Mouse (Mus musculus) forelimb bud, embryonic 11.5 days (tissue): ENCODE results near the gene H2al1h.
"Not testable (repeated sequence)": the region's sequence is repeated elsewhere in the genome, so short reads cannot be mapped to it uniquely, and the experiment has no call there.

Source experiments
- DNase-seq: peaks from one replicate; pipeline ENCODE4 v3.0.0-alpha.2; 2012; ENCODE audit warnings: low read depth, low spot score

Gene H2al1h

GRCm38 (mm10) chrX:11321192-11321591 lies at the start of gene H2al1h:
TSS of gene H2al1h (plus strand) at chrX:11321492.
- DNase-seq = not testable (repeated sequence)

DNA sequence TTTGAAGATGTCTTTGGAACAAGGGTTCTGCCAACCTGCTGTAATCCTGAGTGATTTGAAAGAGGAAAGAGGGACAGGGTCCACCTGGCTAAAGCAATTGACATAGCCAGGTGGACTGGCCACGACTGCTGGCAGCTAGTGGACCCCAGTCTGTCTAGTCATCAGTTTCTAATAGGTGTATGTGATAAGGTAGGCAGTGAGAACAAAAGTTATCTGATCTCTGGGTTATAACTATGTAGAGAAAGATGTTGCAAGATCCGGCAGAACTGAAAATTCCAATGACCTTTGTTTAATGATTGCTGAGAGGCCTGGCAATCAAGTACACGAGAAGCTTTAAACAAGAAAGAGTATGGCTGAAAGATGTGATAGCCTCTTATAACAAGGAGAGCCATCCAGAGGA lies 48.1 kb upstream of the H2al1h start:
- DNase-seq = no peak

DNA sequence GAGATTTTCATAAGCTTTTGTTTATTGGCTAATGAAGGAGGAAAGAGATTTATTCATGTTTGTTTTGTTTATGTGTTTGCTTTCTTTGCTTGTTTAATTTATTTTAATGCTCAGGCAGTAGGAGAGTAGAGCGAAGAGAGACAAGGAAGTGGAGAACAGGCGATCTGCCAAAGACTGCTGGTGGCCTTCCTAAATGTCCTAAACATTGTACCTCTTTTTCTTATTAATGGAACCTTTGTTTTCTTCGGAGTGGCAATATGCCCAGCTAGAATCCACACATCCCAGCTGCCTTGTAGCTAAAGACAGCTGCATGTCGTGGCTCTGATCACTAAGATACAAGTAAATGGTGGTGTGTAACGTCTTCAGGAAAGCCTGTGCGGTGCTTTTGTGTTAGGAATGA lies 44.2 kb upstream of the H2al1h start:
- no peak for DNase-seq

DNA sequence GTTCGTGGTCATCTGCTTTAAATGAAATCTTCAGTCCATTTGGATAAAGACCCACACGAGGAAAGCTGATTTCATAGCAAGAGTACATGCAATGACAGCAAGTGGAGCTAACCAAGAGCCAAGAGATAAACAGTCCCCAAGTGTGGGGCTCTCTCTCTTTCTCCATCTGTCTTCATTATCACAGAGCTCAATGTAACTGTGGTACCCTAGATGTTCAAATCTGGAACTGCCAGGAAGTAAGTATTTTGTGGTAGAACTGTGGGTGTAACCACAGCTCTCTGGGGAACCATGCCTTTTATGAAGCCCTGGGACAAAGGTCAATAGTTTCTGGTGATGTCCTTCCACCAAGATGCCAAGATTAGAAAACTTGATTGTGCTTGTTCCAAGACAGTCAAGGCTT lies 40.6 kb upstream of the H2al1h start:
- no peak for DNase-seq

DNA sequence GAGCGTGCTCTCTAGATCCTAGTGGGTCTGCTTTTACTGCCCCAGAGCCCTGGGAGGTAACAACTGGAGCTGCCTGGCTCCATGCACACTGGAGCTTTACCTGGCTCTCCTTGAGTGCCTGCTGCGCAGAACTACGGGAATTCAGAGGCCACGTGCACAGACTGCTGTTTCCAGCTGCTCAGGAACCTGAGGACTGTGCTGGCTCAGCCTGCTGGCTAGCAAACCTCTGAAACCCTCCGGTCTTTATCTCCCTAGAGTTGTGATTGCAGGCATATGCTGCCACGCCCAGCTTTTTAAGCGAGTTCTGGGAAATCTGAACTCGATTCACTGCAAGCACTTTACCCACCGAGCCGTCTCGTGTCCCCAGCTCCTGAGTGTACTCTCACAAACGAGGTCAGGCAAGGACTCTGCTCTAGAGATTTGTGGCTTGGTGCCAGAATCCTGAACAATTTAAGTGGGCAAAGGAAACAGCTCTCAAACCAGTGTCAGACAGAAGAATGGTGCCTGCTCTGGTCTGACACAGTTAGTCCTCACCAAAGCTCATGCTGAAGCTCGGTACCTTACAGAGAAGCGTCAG lies 32.9 kb upstream of the H2al1h start:
- DNase-seq = no peak

DNA sequence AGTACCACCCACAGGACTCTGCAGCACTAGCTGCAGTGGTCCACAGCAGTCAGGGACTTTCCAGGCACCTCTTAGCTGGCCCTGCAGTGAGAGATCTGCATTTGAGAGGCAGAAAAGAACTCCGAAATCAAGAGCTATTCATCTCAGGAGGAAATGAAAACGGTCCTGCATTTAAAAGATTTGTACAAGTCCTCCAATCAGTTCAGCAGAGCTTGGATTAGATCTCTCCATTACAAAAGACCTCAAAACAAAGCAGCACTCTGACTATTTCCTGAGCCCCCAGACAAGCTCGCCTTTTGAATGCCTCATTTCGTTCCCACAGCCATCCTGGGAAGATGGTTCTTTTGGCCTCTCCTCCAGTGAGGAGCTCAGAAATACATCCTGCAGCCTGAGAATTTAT lies 32.0 kb upstream of the H2al1h start:
- no peak for DNase-seq

DNA sequence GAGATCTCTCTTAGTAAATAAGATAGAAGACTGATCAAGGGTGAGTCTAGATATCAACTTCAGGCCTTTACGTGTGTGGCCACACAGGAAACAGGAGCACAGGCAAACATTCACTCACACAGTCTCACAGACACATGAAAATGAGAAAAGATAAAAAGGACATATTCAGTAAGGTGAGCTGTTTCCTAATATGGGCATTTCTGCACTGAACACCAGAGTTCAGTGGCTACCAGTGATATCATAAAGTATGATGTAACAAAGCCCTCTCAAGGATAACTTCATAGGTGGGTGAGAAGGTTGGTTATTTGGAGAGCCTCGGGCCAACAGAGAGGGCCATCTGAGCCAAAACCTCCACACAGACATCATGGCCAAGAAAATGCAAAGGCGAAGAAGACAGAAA lies 22.3 kb upstream of the H2al1h start, which contains the start of gene H2al1a:
H2al1a (plus strand) TSS at position 301 of the 400 bp plus-strand sequence.
- not testable (repeated sequence) for DNase-seq

DNA sequence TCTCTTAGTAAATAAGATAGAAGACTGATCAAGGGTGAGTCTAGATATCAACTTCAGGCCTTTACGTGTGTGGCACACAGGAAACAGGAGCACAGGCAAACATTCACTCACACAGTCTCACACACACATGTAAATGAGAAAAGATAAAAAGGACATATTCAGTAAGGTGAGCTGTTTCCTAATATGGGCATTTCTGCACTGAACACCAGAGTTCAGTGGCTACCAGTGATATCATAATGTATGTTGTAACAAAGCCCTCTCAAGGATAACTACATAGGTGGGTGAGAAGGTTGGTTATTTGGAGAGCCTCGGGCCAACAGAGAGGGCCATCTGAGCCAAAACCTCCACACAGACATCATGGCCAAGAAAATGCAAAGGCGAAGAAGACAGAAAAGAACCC lies 19.2 kb upstream of the H2al1h start, which contains the start of gene H2al1b:
H2al1b (plus strand) TSS at position 301 of the 400 bp plus-strand sequence.
- DNase-seq = not testable (repeated sequence)

DNA sequence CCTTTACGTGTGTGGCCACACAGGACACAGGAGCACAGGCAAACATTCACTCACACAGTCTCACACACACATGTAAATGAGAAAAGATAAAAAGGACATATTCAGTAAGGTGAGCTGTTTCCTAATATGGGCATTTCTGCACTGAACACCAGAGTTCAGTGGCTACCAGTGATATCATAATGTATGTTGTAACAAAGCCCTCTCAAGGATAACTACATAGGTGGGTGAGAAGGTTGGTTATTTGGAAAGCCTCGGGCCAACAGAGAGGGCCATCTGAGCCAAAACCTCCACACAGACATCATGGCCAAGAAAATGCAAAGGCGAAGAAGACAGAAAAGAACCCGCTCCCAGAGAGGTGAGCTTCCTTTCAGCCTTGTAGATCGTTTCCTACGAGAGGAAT lies 15.9 kb upstream of the H2al1h start, which contains the start of gene H2al1c:
H2al1c (plus strand) TSS at position 301 of the 400 bp plus-strand sequence.
- not testable (repeated sequence) for DNase-seq

DNA sequence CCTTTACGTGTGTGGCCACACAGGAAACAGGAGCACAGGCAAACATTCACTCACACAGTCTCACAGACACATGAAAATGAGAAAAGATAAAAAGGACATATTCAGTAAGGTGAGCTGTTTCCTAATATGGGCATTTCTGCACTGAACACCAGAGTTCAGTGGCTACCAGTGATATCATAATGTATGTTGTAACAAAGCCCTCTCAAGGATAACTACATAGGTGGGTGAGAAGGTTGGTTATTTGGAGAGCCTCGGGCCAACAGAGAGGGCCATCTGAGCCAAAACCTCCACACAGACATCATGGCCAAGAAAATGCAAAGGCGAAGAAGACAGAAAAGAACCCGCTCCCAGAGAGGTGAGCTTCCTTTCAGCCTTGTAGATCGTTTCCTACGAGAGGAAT lies 12.8 kb upstream of the H2al1h start, which contains the start of gene H2al1d:
H2al1d (plus strand) TSS at position 301 of the 400 bp plus-strand sequence.
- DNase-seq = not testable (repeated sequence)

DNA sequence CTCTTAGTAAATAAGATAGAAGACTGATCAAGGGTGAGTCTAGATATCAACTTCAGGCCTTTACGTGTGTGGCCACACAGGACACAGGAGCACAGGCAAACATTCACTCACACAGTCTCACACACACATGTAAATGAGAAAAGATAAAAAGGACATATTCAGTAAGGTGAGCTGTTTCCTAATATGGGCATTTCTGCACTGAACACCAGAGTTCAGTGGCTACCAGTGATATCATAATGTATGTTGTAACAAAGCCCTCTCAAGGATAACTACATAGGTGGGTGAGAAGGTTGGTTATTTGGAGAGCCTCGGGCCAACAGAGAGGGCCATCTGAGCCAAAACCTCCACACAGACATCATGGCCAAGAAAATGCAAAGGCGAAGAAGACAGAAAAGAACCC lies 9.7 kb upstream of the H2al1h start, which contains the start of gene H2al1e:
H2al1e (plus strand) TSS at position 301 of the 400 bp plus-strand sequence.
- DNase-seq = not testable (repeated sequence)

DNA sequence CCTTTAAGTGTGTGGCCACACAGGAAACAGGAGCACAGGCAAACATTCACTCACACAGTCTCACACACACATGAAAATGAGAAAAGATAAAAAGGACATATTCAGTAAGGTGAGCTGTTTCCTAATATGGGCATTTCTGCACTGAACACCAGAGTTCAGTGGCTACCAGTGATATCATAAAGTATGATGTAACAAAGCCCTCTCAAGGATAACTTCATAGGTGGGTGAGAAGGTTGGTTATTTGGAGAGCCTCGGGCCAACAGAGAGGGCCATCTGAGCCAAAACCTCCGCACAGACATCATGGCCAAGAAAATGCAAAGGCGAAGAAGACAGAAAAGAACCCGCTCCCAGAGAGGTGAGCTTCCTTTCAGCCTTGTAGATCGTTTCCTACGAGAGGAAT lies 6.4 kb upstream of the H2al1h start, which contains the start of gene H2al1f:
H2al1f (plus strand) TSS at position 301 of the 400 bp plus-strand sequence.
- not testable (repeated sequence) for DNase-seq

DNA sequence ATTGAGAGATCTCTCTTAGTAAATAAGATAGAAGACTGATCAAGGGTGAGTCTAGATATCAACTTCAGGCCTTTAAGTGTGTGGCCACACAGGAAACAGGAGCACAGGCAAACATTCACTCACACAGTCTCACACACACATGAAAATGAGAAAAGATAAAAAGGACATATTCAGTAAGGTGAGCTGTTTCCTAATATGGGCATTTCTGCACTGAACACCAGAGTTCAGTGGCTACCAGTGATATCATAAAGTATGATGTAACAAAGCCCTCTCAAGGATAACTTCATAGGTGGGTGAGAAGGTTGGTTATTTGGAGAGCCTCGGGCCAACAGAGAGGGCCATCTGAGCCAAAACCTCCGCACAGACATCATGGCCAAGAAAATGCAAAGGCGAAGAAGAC lies 3.3 kb upstream of the H2al1h start, which contains the start of gene H2al1g:
H2al1g (plus strand) TSS at position 301 of the 400 bp plus-strand sequence.
- DNase-seq = not testable (repeated sequence)

DNA sequence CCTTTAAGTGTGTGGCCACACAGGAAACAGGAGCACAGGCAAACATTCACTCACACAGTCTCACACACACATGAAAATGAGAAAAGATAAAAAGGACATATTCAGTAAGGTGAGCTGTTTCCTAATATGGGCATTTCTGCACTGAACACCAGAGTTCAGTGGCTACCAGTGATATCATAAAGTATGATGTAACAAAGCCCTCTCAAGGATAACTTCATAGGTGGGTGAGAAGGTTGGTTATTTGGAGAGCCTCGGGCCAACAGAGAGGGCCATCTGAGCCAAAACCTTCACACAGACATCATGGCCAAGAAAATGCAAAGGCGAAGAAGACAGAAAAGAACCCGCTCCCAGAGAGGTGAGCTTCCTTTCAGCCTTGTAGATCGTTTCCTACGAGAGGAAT lies 3.1 kb downstream of the H2al1h start, which contains the start of gene H2al1i:
H2al1i (plus strand) TSS at position 301 of the 400 bp plus-strand sequence.
- not testable (repeated sequence) for DNase-seq

DNA sequence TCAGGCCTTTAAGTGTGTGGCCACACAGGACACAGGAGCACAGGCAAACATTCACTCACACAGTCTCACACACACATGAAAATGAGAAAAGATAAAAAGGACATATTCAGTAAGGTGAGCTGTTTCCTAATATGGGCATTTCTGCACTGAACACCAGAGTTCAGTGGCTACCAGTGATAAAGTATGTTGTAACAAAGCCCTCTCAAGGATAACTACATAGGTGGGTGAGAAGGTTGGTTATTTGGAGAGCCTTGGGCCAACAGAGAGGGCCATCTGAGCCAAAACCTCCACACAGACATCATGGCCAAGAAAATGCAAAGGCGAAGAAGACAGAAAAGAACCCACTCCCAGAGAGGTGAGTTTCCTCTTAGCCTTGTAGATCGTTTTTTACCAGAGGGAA lies 6.2 kb downstream of the H2al1h start, which contains the start of gene H2al1j:
H2al1j (plus strand) TSS at position 301 of the 400 bp plus-strand sequence.
- not testable (repeated sequence) for DNase-seq

DNA sequence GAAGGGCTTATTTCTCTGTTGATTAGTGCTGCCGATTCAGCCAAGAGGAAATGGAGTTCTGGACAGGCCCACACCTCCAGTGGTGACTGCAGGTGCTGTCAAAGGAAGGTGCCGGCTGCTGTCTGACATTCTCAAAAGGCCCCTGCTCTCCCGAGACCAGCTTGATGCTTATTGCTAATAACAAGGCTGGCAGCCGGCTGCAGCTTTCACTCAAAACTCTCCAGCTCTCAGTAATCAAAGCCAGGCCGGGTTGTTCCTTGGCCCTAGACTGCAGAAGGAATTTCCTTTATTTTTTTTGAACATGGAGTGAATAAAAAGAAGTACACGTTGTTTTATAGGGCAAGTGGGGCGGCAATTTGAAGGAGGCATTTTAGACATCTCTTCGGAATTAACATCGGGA lies 24.5 kb downstream of the H2al1h start:
- peak; percentile 60 for DNase-seq

GRCm38 (mm10) chrX:11346756-11347155 lies 25.5 kb downstream of the H2al1h start:
- no peak for DNase-seq

DNA sequence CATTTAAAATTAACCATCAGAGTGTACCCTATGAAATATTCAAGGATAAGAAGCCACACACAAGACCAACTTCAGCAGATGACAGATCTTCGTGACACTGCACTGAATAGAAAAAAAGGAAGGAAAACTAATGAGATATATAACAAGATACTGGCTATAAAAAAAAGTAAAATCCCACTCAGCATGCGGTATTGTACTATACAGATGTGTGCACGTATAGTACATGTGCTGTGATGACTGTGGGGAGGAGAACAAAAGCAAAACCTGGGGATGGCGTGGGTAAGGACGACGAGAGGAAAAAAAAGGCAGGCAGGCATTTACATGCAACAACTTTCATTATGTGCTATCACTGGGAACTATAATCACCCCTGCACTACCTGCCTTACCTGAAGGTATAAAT lies 39.5 kb downstream of the H2al1h start:
- no peak for DNase-seq

DNA sequence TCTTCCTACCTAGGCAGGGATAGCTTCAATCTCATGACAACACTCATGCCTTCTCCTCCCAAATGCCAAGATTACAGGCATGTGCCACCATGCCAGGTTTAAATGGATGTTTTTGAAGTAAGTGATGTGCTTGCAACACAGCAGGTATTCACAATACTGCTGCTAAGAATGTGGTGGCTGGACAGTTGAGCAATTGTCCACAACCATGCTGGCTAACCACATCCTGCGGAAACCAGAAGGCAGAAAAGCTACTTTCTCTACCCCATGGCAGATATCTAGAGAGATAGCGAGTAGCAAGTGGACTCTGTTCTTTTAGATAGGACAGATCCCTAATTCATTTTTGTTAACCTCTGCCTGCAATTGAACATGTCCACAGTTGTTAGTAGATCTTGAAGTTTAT lies 40.0 kb downstream of the H2al1h start:
- DNase-seq = no peak

- no peak for DNase-seq
Measured at GRCm38 (mm10) chrX:11363890-11364289, 42.6 kb downstream of the H2al1h start.

DNA sequence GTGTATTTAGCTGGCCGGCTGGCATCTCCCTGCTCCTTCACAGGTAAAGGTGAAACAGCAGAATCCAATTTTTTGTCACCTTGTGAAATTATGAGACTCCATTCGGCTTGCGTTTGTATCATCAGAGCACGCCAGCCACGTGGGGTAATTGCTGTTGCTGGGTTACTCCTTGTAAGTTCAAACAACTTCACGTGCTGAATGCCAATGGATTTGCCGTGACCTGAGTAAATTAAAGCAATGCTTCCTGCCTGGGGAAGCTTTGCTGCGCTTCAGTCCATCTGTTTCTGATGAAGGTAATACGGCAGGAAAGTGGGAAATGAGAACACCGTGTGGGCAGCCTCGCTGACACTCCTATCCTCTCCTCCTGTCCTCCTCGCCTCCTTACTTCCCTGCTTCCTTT lies 43.9 kb downstream of the H2al1h start:
- DNase-seq = peak; percentile 64
